Mouse (Mus musculus): ENCODE measurements around the gene Axin1. TPM values are rescaled to one million over a fixed set of nuclear protein-coding genes. Genes with fewer than 3 reads are reported as not detected.
"Not testable (repeated sequence)": the region's sequence is repeated elsewhere in the genome, so short reads cannot be mapped to it uniquely, and the experiment has no call there.

The Axin1 gene
- 17.1 and 23.7 TPM in 2 replicates for polyA plus RNA-seq (2014; fragmentation: Nextera tagmentation; extraction: Ambion mirVana)

DNA sequence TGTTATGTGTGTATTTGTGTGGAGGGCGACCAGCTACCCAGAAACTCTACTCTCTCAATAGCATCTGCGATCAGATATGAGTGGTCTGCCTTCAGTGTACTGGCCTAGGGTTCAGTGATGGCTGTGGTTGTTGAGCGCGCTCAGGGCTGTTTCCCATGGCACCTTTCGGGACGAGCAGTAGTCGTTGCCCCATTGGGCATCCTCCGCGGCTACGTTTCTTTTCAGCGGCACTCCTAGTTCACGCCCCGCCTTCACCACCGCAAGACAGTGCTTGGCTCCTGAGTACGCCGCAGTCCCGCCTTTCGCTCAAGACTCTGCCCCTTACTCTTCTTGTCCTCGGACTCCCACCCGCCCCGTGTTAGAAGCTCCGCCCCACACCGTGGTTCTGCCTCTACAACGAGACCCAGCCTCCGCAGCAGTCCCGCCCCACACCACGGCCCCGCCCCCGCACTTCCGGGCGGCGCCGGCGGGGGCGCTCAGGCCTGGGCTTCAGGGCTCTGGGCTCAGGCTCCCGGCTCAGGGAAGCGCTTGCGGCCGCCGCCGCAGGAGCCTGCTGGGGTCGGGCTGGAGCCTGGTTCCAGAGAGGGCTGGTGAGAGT, at the start of gene Axin1:
Axin1 (plus strand) TSS at position 450 of the 598 bp plus-strand sequence.
- peak; percentile 98 for DNase-seq (ENCODE audit: low spot score)
- Histone ChIP-seq H3K9me3 (ENCODE audit: control insufficient read depth, low read length) (no peaks in the 10 kb centered on the region), H3K36me3 (ENCODE audit: control insufficient read depth, insufficient read depth, low read length) (peaks cover 6% of the 10 kb centered on the region; the same call in 1 of the 2 replicates), H3K4me1 (ENCODE audit: control insufficient read depth, insufficient read depth, low read length) (peaks cover 12% of the 10 kb centered on the region), H3K27ac (replicated peaks; ENCODE audit: low read depth, low read length) (peak within 1 kb of the TSS; percentile 94), H3K9ac (ENCODE audit: low read length) (peak within 1 kb of the TSS; percentile 97), H3K4me3 (ENCODE audit: low read depth, low read length) (peak within 1 kb of the TSS; percentile 89), H3K27me3 (ENCODE audit: control insufficient read depth, insufficient read depth, low read length) (no peaks in the 10 kb centered on the region), H3K4me2 (ENCODE audit: low read depth, severe bottlenecking) (peak within 1 kb of the TSS; percentile 84)
- peak; percentile 99 for ATAC-seq (ENCODE audit: insufficient number of reproducible peaks, low FRiP score, low TSS enrichment, low read depth)
- under 1% methylated on average over 42 of the region's 42 CpGs for WGBS

DNA sequence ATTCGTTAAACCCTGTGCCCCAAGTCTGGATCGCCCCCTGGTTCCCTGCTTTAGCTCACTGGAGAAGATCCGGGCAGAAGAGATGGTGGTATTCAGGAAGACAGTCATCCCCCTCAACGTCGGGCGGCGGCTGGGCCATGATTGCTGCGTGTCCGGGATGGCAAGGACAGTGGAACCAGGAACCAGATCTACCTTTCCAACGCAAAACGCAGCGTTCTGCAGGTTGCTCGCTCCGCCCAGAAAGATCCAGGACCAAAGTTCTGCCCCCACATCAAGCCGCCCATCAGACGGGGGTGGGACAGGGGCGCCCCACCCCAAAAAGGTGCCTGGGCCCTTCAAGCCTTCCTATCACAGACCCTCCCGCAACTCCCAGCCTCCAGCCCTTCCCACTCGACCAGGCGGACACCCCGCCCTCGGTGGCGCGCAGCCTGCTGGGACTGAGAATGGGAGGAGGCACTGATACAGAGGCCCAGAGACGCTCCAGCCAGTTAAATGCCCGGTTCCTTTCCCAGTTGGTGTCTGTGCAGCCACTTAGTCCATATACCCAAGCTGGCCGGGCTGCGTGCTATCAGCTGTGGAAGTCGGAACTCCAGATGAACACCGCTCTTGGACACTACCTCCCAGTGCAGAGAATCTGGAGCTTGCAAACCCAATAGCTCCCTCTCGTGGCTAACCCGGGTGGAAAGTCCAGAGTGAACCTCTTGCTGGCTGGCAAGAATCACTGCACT, 48.4 kb upstream of the Axin1 start, which contains the start of gene Decr2:
Decr2 (minus strand) TSS at position 433 of the 728 bp plus-strand sequence.
- Histone ChIP-seq H3K36me3 (ENCODE audit: control insufficient read depth, insufficient read depth, low read length) (peaks cover 3% of the 10 kb centered on the region; the same call in 1 of the 2 replicates), H3K4me1 (ENCODE audit: control insufficient read depth, insufficient read depth, low read length) (no peaks in the 10 kb centered on the region), H3K4me2 (ENCODE audit: low read depth, severe bottlenecking) (peak within 1 kb of the TSS; percentile 67), H3K27me3 (ENCODE audit: control insufficient read depth, insufficient read depth, low read length) (no peaks in the 10 kb centered on the region), H3K9me3 (ENCODE audit: control insufficient read depth, low read length) (no peaks in the 10 kb centered on the region), H3K9ac (ENCODE audit: low read length) (peak within 1 kb of the TSS; percentile 62), H3K4me3 (ENCODE audit: low read depth, low read length) (peak within 1 kb of the TSS; percentile 42), H3K27ac (replicated peaks; ENCODE audit: low read depth, low read length) (no peak within 1 kb of the TSS)
- DNase-seq (ENCODE audit: low spot score): peak; percentile 93
- peak; percentile 80 for ATAC-seq (ENCODE audit: insufficient number of reproducible peaks, low FRiP score, low TSS enrichment, low read depth)
- WGBS: 2% methylated on average over 32 of the region's 32 CpGs

DNA sequence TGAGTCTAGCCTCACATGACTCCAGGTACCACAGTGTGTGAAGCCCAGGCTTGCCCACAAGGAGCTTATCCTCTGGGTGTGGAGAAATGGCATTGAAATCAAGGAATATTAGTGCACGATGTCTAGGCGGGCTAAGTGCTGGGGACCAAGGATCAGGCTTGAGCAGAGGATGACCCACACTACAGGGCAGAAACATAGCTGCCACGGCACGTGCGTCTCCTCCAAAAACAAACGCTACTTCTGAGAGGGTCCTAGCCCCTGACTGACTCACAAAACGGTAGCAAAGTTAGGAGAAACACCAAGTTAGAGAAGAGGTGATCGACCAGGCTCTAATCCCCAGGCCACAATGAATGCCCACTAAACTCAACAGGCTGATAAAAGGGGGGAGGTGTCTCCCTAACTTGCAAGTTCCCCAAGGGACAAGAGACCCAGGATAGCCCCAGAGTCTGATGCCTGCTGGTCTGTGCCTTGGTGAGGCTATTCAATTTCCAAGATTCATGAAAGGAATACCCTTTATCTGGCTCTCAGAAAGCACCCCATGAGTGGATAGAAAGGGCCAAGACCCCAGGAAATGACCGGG, 43.9 kb upstream of the Axin1 start:
- H3K27me3 ChIP-seq (ENCODE audit: control insufficient read depth, insufficient read depth, low read length): no peaks in the 10 kb centered on the region
- WGBS: 22% methylated on average over 9 of the region's 9 CpGs
- no peaks in the 10 kb centered on the region for H3K9me3 ChIP-seq (ENCODE audit: control insufficient read depth, low read length)
- H3K9ac ChIP-seq (ENCODE audit: low read length): peak overlapping the region; percentile 84
- H3K4me1 ChIP-seq (ENCODE audit: control insufficient read depth, insufficient read depth, low read length): no peaks in the 10 kb centered on the region
- ATAC-seq (ENCODE audit: insufficient number of reproducible peaks, low FRiP score, low TSS enrichment, low read depth) (no peak), DNase-seq (ENCODE audit: low spot score) (no peak)
- peak overlapping the region; percentile 54 for H3K4me3 ChIP-seq (ENCODE audit: low read depth, low read length)
- H3K27ac ChIP-seq (replicated peaks; ENCODE audit: low read depth, low read length): peak overlapping the region; percentile 80; the same call in 1 of the 2 replicates
- H3K4me2 ChIP-seq (ENCODE audit: low read depth, severe bottlenecking): peak overlapping the region; percentile 84
- peaks cover 3% of the 10 kb centered on the region; the same call in 1 of the 2 replicates for H3K36me3 ChIP-seq (ENCODE audit: control insufficient read depth, insufficient read depth, low read length)

DNA sequence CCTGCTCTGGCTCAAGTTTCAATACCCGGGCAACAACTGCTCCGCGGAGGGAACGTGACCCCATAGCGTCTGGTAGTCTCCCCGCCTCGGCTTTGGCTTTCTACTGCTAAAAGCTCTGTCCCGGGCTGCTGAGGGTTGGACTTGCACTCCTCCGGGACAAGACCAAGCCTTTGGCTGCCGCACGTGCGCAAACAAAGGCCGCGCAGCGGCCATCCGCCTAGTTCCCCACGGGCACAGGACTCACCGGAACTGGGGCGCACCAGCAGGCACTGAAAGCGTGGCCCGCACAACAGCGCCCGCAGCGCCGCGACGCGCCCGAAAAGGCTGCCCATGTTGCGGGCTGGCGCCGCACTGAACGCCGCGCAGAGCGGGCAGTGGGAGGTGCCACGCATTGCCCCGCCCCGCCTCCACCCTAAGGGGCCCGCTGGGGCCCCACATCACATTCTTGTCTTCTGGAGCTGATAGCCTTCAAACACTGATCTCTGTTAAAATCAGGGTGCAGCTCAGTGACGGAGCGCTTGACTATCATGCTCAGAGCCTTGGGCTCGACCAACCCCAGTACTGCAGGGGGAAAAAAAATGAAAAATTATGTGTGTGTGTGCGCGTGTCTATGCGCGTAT, 43.3 kb upstream of the Axin1 start, which contains the start of gene Nme4:
Nme4 (minus strand) TSS at position 482 of the 620 bp plus-strand sequence.
- H3K4me2 ChIP-seq (ENCODE audit: low read depth, severe bottlenecking): peak within 1 kb of the TSS; percentile 84
- no peaks in the 10 kb centered on the region for H3K9me3 ChIP-seq (ENCODE audit: control insufficient read depth, low read length)
- peaks cover 3% of the 10 kb centered on the region; the same call in 1 of the 2 replicates for H3K36me3 ChIP-seq (ENCODE audit: control insufficient read depth, insufficient read depth, low read length)
- H3K27ac ChIP-seq (replicated peaks; ENCODE audit: low read depth, low read length): peak within 1 kb of the TSS; percentile 80
- H3K9ac ChIP-seq (ENCODE audit: low read length): peak within 1 kb of the TSS; percentile 84
- DNase-seq (ENCODE audit: low spot score): peak; percentile 77
- ATAC-seq (ENCODE audit: insufficient number of reproducible peaks, low FRiP score, low TSS enrichment, low read depth): peak; percentile 65
- no peaks in the 10 kb centered on the region for H3K27me3 ChIP-seq (ENCODE audit: control insufficient read depth, insufficient read depth, low read length)
- no peaks in the 10 kb centered on the region for H3K4me1 ChIP-seq (ENCODE audit: control insufficient read depth, insufficient read depth, low read length)
- 3% methylated on average over 47 of the region's 47 CpGs for WGBS
- peak within 1 kb of the TSS; percentile 54 for H3K4me3 ChIP-seq (ENCODE audit: low read depth, low read length)

DNA sequence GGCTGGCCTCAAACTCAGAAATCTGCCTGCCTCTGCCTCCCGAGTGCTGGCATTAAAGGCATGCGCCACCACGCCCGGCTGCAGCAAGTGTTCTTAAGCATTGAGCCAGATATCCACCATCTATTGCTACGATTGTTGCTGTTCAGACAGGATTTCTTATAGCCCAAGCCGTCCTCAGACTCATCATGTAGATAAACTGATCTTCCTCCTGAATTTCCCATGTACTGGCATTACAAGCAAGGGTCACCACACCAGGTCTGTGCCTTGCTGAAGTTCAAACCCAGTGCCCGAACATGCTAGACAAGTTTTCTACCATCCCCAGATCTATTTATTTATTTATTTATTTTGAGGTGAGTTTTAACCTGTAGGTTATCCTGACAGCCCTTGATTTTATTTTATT, 40.0 kb upstream of the Axin1 start:
- Histone ChIP-seq H3K4me2 (ENCODE audit: low read depth, severe bottlenecking) (no peak overlapping the region), H3K9ac (ENCODE audit: low read length) (no peak overlapping the region), H3K36me3 (ENCODE audit: control insufficient read depth, insufficient read depth, low read length) (no peaks in the 10 kb centered on the region), H3K27me3 (ENCODE audit: control insufficient read depth, insufficient read depth, low read length) (no peaks in the 10 kb centered on the region), H3K27ac (replicated peaks; ENCODE audit: low read depth, low read length) (no peak overlapping the region), H3K4me3 (ENCODE audit: low read depth, low read length) (no peak overlapping the region), H3K9me3 (ENCODE audit: control insufficient read depth, low read length) (no peaks in the 10 kb centered on the region), H3K4me1 (ENCODE audit: control insufficient read depth, insufficient read depth, low read length) (no peaks in the 10 kb centered on the region)
- WGBS: 90% methylated on average over 7 of the region's 7 CpGs
- no peak for DNase-seq (ENCODE audit: low spot score)
- no peak for ATAC-seq (ENCODE audit: insufficient number of reproducible peaks, low FRiP score, low TSS enrichment, low read depth)

DNA sequence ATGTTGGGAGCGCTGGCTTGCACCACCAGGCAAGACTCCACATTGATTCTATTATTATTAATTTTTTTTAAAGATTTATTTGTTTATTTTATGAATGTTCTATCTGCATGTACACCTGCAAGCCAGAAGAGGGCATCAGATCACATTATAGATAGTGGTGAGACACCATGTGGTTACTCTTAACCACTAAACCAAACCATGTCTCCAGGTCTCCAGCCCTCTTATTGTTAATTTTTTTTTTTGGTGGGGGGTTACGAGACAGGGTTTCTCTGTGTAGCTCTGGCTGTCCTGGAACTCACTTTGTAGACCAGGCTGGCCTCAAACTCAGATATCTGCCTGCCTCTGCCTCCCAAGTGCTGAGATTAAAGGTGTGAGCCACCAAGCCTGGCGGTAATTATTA, 39.2 kb upstream of the Axin1 start:
- ATAC-seq (ENCODE audit: insufficient number of reproducible peaks, low FRiP score, low TSS enrichment, low read depth); H3K27ac ChIP-seq (replicated peaks; ENCODE audit: low read depth, low read length); H3K4me3 ChIP-seq (ENCODE audit: low read depth, low read length); H3K4me1 ChIP-seq (ENCODE audit: control insufficient read depth, insufficient read depth, low read length); H3K9ac ChIP-seq (ENCODE audit: low read length); H3K36me3 ChIP-seq (ENCODE audit: control insufficient read depth, insufficient read depth, low read length); H3K9me3 ChIP-seq (ENCODE audit: control insufficient read depth, low read length); H3K27me3 ChIP-seq (ENCODE audit: control insufficient read depth, insufficient read depth, low read length); DNase-seq (ENCODE audit: low spot score); H3K4me2 ChIP-seq (ENCODE audit: low read depth, severe bottlenecking): not testable (repeated sequence)
- WGBS: 64% methylated on average over 3 of the region's 3 CpGs

DNA sequence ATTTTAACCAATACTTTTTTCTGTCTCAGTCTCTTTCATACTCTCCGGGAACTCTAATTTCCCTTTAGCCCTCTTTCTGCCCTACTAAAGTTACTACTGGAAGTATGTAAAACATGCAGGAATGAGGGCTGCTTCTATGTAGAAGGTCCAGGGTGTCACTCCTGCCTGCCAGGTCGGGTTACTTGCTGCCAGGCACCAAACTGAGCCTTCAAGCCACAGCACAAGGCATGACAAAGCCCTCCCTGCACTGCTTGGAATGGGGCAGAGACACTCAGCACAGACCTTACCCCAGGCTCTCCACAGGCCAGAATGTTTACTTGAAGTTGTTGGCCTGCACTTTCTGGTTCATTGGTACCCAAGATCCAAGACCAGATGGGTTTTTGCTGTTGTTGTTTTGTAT, 38.3 kb upstream of the Axin1 start:
- Histone ChIP-seq H3K9ac (ENCODE audit: low read length) (no peak overlapping the region), H3K4me2 (ENCODE audit: low read depth, severe bottlenecking) (no peak overlapping the region), H3K36me3 (ENCODE audit: control insufficient read depth, insufficient read depth, low read length) (no peaks in the 10 kb centered on the region), H3K4me1 (ENCODE audit: control insufficient read depth, insufficient read depth, low read length) (no peaks in the 10 kb centered on the region), H3K27me3 (ENCODE audit: control insufficient read depth, insufficient read depth, low read length) (no peaks in the 10 kb centered on the region), H3K9me3 (ENCODE audit: control insufficient read depth, low read length) (no peaks in the 10 kb centered on the region), H3K27ac (replicated peaks; ENCODE audit: low read depth, low read length) (no peak overlapping the region), H3K4me3 (ENCODE audit: low read depth, low read length) (no peak overlapping the region)
- DNase-seq (ENCODE audit: low spot score): no peak
- no peak for ATAC-seq (ENCODE audit: insufficient number of reproducible peaks, low FRiP score, low TSS enrichment, low read depth)
- 35% methylated on average over 2 of the region's 2 CpGs for WGBS

DNA sequence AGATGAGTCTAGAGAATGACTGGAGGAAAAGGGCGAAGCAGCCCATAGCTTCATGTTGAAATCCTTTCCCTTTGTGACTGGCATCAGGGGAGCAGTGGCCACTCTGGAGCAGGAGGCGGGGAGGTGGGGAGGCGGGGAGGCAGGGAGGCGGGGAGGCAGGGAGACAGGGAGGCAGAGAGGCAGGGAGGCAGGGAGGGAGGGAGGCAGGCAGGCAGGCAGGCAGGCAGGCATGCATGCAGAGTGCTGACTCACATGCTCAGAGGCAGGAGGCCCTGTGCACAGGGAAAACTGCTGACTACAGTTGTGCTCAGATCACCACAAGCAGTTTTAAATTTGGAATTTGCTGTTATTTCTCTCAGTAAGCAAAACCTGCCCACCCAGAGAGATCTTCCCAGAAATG, 37.0 kb upstream of the Axin1 start:
- ATAC-seq (ENCODE audit: insufficient number of reproducible peaks, low FRiP score, low TSS enrichment, low read depth) (no peak), DNase-seq (ENCODE audit: low spot score) (no peak)
- WGBS: 68% methylated on average over 4 of the region's 4 CpGs
- H3K4me3 ChIP-seq (ENCODE audit: low read depth, low read length): no peak overlapping the region
- H3K27ac ChIP-seq (replicated peaks; ENCODE audit: low read depth, low read length): no peak overlapping the region
- no peaks in the 10 kb centered on the region for H3K36me3 ChIP-seq (ENCODE audit: control insufficient read depth, insufficient read depth, low read length)
- H3K27me3 ChIP-seq (ENCODE audit: control insufficient read depth, insufficient read depth, low read length): no peaks in the 10 kb centered on the region
- no peaks in the 10 kb centered on the region for H3K9me3 ChIP-seq (ENCODE audit: control insufficient read depth, low read length)
- no peaks in the 10 kb centered on the region for H3K4me1 ChIP-seq (ENCODE audit: control insufficient read depth, insufficient read depth, low read length)
- no peak overlapping the region for H3K4me2 ChIP-seq (ENCODE audit: low read depth, severe bottlenecking)
- H3K9ac ChIP-seq (ENCODE audit: low read length): no peak overlapping the region

Measured in limb, embryonic 11.5 days (tissue).